Mouse (Mus musculus) kidney, embryonic 14.5 days (tissue): ENCODE data around the gene Etv5. TPM values are rescaled to one million over a fixed set of nuclear protein-coding genes. Genes with fewer than 3 reads are reported as not detected.
A peak's percentile ranks its signal among the peaks of the same experiment; 100 is the strongest.

Experiments
- ATAC-seq: fragments of 200-750 bp; cut with Nextera tagmentation; 2 replicates; pipeline ENCODE4 v1.8.0; 2017; ENCODE audit warnings: moderate number of reproducible peaks, mild to moderate bottlenecking, moderate TSS enrichment, moderate library complexity; ENCODE audit not compliant: low FRiP score, low TSS enrichment
- H3K27ac ChIP-seq: fragments of 300-500 bp; sonication (generic); 2 replicates; pipeline ENCODE4 v1.5.1; 2014; ENCODE audit warnings: low read depth, mild to moderate bottlenecking, low read length, moderate library complexity, mixed read lengths
- H3K27me3 ChIP-seq: fragments of 300-500 bp; sonication (generic); 2 replicates; pipeline ENCODE4 v1.6.1; 2014; ENCODE audit warnings: mild to moderate bottlenecking, low read length; ENCODE audit not compliant: control insufficient read depth, insufficient read depth
- H3K36me3 ChIP-seq: fragments of 300-500 bp; sonication (generic); 2 replicates; pipeline ENCODE4 v1.6.1; 2014; ENCODE audit warnings: low read length, mixed read lengths; ENCODE audit not compliant: control insufficient read depth, insufficient read depth
- H3K4me1 ChIP-seq: fragments of 300-500 bp; sonication (generic); 2 replicates; pipeline ENCODE4 v1.6.1; 2014; ENCODE audit warnings: low read length, mixed read lengths; ENCODE audit not compliant: control insufficient read depth, insufficient read depth
- H3K4me2 ChIP-seq: fragments of 300-500 bp; sonication (generic); replicated peaks from 2 replicates; pipeline ENCODE4 v1.6.1; 2014; ENCODE audit warnings: low read depth, mild to moderate bottlenecking, low read length
- H3K4me3 ChIP-seq: fragments of 300-500 bp; sonication (generic); 2 replicates; pipeline ENCODE4 v1.5.1; 2014; ENCODE audit warnings: mild to moderate bottlenecking, low read length
- H3K9ac ChIP-seq: fragments of 300-500 bp; sonication (generic); 2 replicates; pipeline ENCODE4 v1.6.1; 2014; ENCODE audit warnings: low read depth, mild to moderate bottlenecking, low read length, moderate library complexity
- H3K9me3 ChIP-seq: fragments of 300-500 bp; sonication (generic); 2 replicates; pipeline ENCODE4 v1.6.1; 2016; ENCODE audit warnings: low read length; ENCODE audit not compliant: control insufficient read depth
- WGBS: fragments of 180-500 bp; shearing (Covaris S2); extraction: QIAGEN DNeasy Blood & Tissue Kit; methylation state at CpG from one replicate; pipeline ENCODE4 v1.1.7; 2014; 5-methylcytosine and 5-hydroxymethylcytosine counted together
- polyA plus RNA-seq: library from polyadenylated mRNA; unstranded; fragments of >200 nt; fragmentation: Nextera tagmentation; extraction: Ambion mirVana; gene quantifications from 2 replicates; pipeline ENCODE4 v1.2.1, GENCODE M21; 2014

Etv5 gene
- polyA plus RNA-seq, 1 experiment from 2014 or later: 68.0 TPM

DNA sequence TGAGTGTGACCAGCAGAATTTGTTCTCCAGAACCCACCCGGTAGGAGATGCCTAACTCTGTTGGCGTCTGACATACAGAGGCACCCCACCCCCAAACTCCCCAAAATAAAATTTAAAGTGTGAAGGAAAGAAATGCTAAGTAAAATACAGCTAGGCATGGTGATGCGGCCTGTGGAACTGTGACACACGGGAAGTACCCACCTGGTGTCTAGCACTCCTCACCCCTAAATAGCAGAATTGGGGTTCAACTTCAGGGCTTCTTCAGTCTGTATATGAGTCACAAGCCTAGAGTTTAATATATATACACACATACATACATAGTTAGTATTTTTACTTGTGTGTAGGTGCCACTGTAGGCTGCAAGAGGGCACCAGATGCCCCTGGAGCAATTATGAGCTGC lies 32.8 kb downstream of the Etv5 start:
- Histone ChIP-seq H3K27ac (no peak overlapping the region), H3K4me3 (no peak overlapping the region), H3K36me3 (peaks cover 16% of the 10 kb centered on the region; the same call in 1 of the 2 replicates)

DNA sequence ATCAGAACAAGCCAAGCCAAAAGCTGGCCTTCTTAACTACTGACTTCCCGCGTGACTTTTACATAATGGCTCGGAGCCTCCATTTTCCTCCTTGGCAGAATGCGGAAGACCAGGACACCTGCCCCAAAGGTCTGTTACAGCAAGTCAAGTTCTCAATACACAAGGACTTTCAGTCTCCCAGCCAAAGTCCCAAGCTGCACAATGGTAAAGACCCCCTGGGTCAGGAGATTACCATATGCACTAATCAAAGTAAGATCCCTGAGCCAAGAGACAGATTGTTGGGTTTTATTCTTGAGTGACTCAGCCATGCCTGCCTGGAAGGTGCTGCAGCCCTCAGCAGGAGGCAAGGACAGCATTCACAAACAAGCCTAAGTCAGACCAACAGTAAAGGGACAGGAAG lies 33.5 kb downstream of the Etv5 start:
- Histone ChIP-seq H3K4me3 (no peak overlapping the region), H3K9me3 (no peaks in the 10 kb centered on the region), H3K36me3 (peaks cover 15% of the 10 kb centered on the region; the same call in 1 of the 2 replicates), H3K9ac (no peak overlapping the region), H3K27me3 (no peaks in the 10 kb centered on the region), H3K4me2 (no peak overlapping the region), H3K27ac (0 out of 2 replicates have a peak overlapping the region, but pooled peaks have one; percentile 13), H3K4me1 (no peaks in the 10 kb centered on the region)
- WGBS: 91% methylated on average over 4 of the region's 4 CpGs
- no peak for ATAC-seq

More for the DNA sequence above, 32.8 kb downstream of the Etv5 start:
- no peak overlapping the region for H3K4me2 ChIP-seq
- ATAC-seq: no peak
- H3K4me1 ChIP-seq: no peaks in the 10 kb centered on the region
- no peaks in the 10 kb centered on the region for H3K9me3 ChIP-seq
- no peaks in the 10 kb centered on the region for H3K27me3 ChIP-seq
- H3K9ac ChIP-seq: no peak overlapping the region
- WGBS: 90% methylated on average over 4 of the region's 4 CpGs

DNA sequence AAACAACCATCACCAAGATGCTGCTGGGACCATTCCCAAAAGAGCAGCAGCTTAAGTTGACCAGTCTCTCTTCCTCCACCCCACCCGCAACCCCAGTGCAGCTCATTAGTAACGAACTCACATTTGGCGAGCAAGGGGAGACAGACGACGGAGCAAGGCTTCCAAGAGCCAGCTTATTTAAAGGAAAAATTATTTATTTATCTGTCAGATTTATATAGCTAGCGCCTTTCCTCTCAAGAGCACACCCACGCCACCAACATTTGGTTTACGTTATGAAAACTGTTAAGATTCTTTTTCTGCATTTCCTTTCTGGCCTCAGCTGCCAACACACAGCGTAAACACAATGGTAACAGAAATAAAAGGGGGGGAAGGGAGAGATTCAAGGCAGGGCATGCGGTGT lies 34.0 kb downstream of the Etv5 start:
- Histone ChIP-seq H3K4me3 (no peak overlapping the region), H3K27me3 (no peaks in the 10 kb centered on the region), H3K27ac (0 out of 2 replicates have a peak overlapping the region, but pooled peaks have one; percentile 13), H3K9ac (no peak overlapping the region), H3K9me3 (no peaks in the 10 kb centered on the region), H3K36me3 (peaks cover 17% of the 10 kb centered on the region; the same call in 1 of the 2 replicates), H3K4me1 (no peaks in the 10 kb centered on the region), H3K4me2 (no peak overlapping the region)
- 74% methylated on average over 10 of the region's 10 CpGs for WGBS
- ATAC-seq: no peak

DNA sequence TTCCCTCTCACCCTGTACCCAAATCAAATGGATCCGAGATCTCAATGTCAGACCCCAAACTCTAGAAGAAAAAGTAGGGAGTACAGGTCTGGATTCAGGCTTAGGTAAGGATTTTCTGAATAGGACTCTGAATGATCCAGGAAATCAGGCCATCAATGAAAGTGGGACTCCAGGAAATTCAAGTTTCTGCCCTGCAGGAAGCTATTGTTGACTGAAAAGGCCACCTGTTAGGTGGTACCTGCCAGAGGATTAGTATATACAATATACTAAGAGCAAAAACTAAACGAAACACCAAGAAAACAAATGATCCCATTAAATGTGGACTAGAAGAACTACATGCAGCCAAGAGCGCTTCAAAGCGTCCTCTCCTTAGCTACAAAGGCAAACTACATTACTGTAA lies 35.8 kb downstream of the Etv5 start:
- Histone ChIP-seq H3K9ac (no peak overlapping the region), H3K4me1 (no peaks in the 10 kb centered on the region), H3K27ac (no peak overlapping the region), H3K27me3 (no peaks in the 10 kb centered on the region), H3K4me3 (no peak overlapping the region), H3K9me3 (no peaks in the 10 kb centered on the region), H3K36me3 (peaks cover 29% of the 10 kb centered on the region; the same call in 1 of the 2 replicates), H3K4me2 (no peak overlapping the region)
- ATAC-seq: no peak
- WGBS: 94% methylated on average over 4 of the region's 4 CpGs

DNA sequence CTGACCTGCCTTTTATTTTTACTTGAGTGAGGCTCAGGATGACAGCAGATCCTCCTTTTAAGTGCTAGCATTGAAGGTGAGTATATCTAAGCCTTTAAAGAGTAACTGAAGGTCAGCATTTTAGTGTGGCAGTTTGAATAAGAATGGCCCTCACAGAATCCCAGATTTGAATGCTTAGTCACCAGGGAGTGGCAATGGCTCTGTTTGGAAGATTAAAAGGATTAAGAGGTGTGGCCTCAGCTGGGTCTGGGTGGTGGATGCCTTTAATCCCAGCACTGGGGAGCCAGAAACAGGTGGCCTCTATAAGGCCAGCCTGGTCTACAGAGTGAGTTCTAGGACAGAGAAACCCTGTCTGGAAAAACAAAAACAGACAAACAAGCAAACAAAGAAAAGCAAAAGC lies 36.9 kb downstream of the Etv5 start:
- no peak for ATAC-seq
- Histone ChIP-seq H3K4me1 (no peaks in the 10 kb centered on the region), H3K4me3 (no peak overlapping the region), H3K27me3 (no peaks in the 10 kb centered on the region), H3K27ac (no peak overlapping the region), H3K9me3 (no peaks in the 10 kb centered on the region), H3K4me2 (no peak overlapping the region), H3K9ac (no peak overlapping the region), H3K36me3 (peaks cover 33% of the 10 kb centered on the region; the same call in 1 of the 2 replicates)

DNA sequence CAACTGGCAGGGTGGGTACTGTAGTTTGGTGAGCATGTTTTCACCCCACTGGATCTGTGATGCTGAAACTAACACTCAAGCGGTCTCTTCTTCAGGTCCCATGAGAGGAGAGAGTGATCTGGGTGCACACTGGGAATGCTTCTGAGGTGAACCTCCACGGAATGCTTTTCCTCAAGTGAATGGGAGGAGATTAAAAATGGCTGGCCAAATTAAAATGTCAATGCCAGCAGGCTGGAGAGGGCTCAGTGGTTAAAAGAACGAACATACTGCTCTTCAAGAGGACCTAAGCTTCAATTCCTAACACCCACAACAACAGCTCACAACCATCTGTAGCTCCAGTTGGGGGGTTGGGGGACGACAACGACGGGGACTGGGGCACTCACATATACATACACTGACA lies 39.3 kb downstream of the Etv5 start:
- no peak overlapping the region for H3K9ac ChIP-seq
- no peak overlapping the region for H3K4me3 ChIP-seq
- ATAC-seq: no peak
- no peak overlapping the region for H3K27ac ChIP-seq
- H3K4me1 ChIP-seq: no peaks in the 10 kb centered on the region
- no peaks in the 10 kb centered on the region for H3K9me3 ChIP-seq
- 92% methylated on average over 6 of the region's 6 CpGs for WGBS
- H3K27me3 ChIP-seq: no peaks in the 10 kb centered on the region
- peaks cover 39% of the 10 kb centered on the region; the same call in 1 of the 2 replicates for H3K36me3 ChIP-seq
- H3K4me2 ChIP-seq: no peak overlapping the region

DNA sequence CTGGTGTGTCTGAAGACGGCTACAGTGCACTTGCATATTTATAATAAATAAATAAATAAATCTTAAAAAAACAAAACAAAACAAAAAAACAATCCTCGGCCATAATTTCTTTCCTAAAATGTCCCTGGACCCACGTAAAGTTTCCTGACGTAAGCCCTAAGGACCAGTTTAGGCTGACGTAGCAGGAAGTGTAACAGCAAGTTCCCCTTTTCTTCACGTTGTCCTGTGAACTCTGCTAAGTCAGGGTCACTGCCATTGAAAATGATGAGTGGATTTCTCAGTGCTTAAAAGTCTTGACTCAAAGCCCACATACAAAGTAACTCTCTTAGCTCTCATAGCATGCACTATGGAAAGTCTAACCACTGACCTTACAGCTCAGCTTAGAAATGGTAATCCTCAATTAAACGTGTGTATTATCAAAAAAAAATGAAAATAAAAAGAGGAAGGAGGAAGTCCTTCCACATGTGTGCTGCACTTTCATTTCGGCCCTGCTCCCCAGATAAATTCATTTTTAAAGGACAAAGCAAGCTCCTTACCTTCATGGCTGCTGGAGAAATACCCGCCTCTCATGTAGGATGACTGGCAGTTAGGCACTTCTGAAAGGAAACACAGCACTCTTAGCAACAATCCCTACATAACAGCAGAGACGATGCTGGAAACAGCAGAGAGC lies 40.6 kb downstream of the Etv5 start:
- Histone ChIP-seq H3K27ac (no peak overlapping the region), H3K27me3 (no peaks in the 10 kb centered on the region), H3K4me2 (no peak overlapping the region), H3K9me3 (no peaks in the 10 kb centered on the region), H3K9ac (no peak overlapping the region), H3K36me3 (peaks cover 42% of the 10 kb centered on the region; the same call in 1 of the 2 replicates), H3K4me3 (no peak overlapping the region), H3K4me1 (no peaks in the 10 kb centered on the region)
- ATAC-seq: no peak
- 88% methylated on average over 10 of the region's 10 CpGs for WGBS

DNA sequence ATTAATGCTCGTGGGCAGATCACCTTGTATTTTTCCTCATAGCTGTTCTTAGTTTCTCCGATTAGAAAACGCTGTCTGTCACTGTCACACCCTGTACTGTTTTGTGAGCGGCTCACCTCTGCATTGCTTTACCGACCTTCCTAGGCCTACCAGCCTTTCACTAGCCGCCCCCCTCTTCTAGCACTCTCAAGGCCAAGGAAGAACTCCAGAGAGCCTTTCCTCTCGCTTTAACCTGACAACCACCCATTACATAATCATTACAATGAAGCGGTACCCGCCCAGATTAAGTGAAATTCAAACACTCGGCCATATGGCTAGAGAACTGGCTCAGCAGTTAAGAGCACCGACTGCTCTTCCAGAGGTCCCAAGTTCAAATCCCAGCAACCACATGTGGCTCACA lies 41.2 kb downstream of the Etv5 start:
- H3K4me2 ChIP-seq: no peak overlapping the region
- no peaks in the 10 kb centered on the region for H3K9me3 ChIP-seq
- ATAC-seq: no peak
- H3K36me3 ChIP-seq: peaks cover 42% of the 10 kb centered on the region; the same call in 1 of the 2 replicates
- no peaks in the 10 kb centered on the region for H3K27me3 ChIP-seq
- H3K4me1 ChIP-seq: no peaks in the 10 kb centered on the region
- WGBS: 86% methylated on average over 11 of the region's 11 CpGs
- H3K9ac ChIP-seq: no peak overlapping the region
- no peak overlapping the region for H3K4me3 ChIP-seq
- no peak overlapping the region for H3K27ac ChIP-seq

DNA sequence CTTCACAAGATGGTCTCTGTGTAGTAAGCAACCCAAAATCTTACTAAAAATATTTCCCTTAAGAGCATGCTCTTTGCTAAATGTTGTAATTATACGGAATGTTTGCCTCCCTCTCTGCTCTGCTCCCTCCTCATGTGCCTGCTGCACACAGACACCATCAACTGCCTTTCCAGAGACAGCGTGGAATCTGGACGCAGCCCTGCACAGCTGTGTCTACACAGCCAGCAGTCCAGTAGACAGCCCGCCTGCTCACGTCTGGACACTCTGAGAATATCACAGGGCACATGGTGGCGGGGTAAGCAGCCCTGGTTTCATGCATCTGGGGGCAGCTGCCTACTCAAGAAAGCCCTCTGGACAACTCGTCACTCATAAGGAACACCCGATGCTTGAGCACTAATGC lies 43.1 kb downstream of the Etv5 start:
- H3K27ac ChIP-seq: no peak overlapping the region
- H3K36me3 ChIP-seq: peaks cover 47% of the 10 kb centered on the region; the same call in 1 of the 2 replicates
- no peak for ATAC-seq

More for the DNA sequence above, 43.1 kb downstream of the Etv5 start:
- Histone ChIP-seq H3K9me3 (no peaks in the 10 kb centered on the region), H3K4me2 (no peak overlapping the region), H3K4me3 (no peak overlapping the region), H3K27me3 (no peaks in the 10 kb centered on the region), H3K4me1 (no peaks in the 10 kb centered on the region), H3K9ac (no peak overlapping the region)
- WGBS: 78% methylated on average over 8 of the region's 8 CpGs
